Mouse (Mus musculus) NIH3T3 (cell line): ENCODE data around the gene Fam24b.
A peak's percentile ranks its signal among the peaks of the same experiment; 100 is the strongest.

Experiments used
- DNase-seq: peaks from one replicate; pipeline ENCODE4 v3.0.0-alpha.2; 2012; ENCODE audit warnings: low read depth

Gene Fam24b

DNA sequence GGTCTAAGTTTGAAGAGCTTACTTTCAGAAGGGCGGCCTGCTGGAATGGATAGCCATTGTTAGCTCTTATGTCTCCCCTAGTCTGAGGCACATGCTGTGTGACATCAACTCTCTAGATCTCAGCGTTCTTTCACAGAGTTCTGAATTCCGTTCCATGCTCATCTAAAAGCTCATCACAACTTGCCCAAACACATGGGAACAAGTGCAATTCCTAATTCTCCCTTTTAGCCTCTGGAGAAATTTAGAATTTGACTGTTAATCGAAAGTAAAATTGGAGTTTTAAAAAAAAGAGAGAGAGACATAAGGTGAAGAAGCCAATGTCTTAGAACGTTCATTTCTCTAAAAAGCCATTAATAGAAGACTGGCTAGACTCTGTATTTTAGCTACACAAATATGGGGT is at the start of gene Fam24b:
TSS of gene Fam24b (minus strand) at position 101 of the 400 bp plus-strand sequence.
- no peak for DNase-seq

DNA sequence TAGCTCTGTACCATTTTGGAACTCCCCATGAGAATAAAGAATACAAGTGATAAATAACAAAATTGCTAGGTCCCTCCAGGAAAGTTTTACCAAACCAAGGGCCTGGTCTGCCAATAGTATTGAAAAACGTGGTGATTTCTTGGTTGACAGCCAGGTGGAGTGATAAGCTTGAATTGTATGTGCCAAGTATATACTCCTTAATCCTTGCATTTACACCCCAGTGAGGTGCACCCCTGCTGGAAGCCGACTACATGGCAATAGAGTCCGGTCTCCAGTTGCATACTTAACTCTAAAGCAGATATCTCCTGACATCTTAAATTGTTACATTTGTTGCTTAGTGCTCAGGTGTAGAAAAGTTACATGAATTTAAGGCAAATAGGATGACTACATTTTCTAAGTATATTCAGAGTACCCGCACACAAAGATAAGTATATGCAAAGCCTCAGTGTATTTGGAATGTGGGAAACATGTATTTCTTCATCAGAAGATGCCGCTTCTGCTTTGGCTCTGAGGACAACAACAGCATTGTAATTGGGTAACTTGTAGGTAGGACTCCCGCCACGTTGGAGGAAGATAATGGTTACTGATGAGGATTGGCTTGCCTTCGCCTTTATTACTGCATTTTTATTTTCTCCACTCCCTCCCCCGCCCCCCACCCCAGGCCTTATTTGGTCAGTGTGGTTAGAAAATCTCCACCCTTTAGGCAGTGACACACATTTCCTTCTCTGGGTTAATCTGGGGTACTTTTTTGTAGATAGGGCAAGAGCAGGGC is 42.8 kb upstream of the Fam24b start:
- DNase-seq: peak; percentile 68

DNA sequence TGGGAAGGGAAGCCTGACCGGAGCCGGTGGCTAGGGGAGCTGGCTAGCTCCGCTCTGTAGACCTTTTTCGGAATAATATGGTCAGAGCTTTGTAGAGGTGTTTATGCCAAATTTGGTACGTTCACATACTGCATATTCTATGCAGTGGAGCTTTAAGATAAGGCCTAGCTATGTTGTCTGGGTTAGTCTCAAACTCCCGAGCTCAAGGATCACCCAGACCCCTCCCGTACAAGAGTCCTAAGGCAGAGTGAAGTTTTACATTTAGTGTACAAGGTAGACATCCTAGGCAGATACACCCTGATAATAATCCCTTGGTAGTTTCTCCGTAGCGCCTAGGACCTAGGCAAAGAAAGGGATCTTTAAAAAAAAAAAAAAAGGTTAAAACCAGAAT is 42.1 kb upstream of the Fam24b start:
- DNase-seq: no peak

DNA sequence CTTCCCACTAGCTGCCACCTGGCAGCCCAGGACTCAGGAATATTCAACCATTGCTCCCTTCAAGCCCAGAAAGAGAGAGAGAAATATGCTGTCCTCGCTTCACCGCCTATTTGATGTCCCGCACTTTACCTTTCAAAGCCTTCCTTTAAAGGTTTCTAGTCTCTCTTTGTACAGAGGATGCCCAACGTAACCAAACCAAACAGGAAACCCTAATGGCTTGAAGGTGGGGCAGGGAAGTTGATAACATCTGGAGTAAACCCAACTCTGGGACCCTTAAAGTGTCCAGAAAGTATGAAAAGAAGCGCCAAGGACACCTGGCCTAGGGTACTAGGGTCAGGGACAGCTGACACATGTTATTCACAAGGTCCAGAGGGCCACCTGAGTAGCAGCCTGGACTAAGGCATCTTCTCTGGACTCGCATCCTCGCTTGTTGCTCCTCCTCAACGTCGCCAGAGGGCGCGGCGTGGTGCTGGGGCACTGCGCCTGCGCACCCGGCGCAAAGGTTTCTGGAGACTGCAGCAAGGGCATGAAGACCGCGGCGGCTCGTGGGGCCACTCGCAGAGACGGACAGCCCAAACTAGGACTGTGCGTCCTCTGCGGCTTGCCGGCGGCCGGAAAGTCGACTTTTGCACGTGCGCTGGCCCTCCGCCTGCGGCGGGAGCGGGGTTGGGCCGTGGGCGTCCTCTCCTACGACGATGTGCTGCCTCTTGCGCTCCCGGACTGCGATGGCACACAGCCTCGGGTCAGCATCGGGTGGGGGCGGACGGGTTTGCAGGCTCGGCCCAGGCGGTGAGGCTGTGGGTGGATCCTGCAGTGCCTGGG is 41.5 kb upstream of the Fam24b start, which contains the start of gene Pstk:
TSS of gene Pstk (plus strand) at position 494 of the 822 bp plus-strand sequence.
- DNase-seq: peak; percentile 95

DNA sequence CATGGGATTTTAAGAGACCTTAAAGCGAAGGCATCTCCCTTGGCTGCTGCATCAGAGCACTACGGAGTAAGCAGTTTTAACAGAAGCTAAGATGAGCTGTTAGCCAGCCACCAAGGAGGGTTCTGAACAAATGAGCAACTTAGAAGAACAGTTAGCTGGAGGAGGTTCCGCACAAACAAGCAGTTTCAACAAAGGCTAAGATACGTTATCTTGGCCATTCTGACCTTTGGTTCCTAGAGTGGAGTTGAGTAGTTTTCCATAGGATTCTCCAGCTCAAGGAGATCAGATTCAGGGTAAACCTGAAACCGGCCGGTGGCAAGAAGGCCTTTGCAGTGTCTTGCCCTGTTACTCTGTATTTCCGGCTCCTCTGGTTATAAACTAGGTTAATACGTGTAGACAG is 34.8 kb upstream of the Fam24b start:
- DNase-seq: no peak

DNA sequence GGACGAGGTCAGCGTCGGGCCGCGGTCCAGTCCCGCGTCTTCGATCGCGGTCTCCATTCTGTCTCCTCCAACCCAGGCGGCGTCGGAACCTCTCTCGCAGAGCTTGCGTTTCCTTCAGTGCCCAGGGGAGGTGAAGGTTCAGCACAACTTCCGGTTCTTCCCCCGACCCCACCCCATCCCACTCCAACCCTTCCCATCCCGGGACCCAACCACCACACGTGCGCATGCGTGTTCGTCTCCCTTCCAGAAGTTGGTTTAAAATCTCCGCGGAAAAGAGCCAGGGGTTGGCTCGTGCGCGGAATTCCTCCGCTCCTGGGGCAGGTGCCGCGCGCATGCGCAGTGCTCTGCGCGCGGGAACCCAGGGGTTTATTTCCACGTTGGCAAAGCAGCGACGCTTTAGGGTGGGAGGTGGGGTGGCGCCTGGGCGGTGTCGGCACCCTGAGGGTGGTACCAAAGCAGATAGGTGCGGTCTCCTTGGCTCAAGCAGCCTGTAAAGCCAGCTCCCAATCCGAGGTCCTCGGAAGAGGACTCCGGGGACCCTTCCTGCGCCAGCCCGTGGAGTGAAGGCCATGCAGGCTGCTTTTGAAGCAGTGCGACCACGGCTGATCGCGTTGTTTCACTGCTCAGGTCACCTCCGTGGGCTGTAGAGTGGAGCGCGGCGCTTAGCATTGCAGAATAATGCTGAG is 33.4 kb upstream of the Fam24b start, which contains the start of gene 2310057M21Rik:
TSS of gene 2310057M21Rik (minus strand) at position 145 of the 686 bp plus-strand sequence.
- peak; percentile 98 for DNase-seq

DNA sequence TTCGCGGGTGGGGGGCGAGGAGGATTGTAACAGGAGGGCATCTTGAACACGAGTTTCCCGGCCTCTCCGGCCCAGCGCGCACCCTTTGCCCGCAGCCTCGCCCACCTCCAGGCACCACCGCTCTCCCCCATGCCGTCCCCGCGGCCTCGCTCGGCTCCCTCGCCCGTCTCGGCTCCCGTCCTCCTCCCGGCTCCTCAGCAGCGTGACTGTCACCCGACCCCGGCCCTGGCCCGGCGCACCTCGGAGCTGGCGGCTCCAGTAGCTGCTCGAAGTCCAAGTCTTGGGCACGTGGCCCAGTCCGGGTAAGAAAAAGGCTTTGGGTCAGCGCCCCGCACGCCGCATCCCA is 32.9 kb upstream of the Fam24b start:
- no peak for DNase-seq

DNA sequence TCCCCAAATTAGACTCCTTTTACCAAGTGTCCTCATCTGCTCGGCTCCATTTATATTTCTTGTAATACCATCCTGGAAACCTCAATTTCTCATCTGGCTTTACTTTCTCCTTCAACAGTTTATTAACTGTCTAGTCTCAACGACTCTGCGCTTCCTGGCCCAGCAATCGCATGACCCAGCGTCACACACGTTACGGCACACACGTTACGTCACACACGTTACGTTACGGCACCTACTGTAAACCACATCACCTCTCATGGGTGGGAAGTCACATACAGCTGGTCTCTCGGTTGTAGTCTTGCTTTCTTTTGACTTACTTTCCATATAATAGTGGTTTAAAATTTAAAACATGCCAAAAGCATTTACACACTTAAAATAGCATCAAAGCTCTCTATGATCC is 26.8 kb upstream of the Fam24b start:
- DNase-seq: no peak

DNA sequence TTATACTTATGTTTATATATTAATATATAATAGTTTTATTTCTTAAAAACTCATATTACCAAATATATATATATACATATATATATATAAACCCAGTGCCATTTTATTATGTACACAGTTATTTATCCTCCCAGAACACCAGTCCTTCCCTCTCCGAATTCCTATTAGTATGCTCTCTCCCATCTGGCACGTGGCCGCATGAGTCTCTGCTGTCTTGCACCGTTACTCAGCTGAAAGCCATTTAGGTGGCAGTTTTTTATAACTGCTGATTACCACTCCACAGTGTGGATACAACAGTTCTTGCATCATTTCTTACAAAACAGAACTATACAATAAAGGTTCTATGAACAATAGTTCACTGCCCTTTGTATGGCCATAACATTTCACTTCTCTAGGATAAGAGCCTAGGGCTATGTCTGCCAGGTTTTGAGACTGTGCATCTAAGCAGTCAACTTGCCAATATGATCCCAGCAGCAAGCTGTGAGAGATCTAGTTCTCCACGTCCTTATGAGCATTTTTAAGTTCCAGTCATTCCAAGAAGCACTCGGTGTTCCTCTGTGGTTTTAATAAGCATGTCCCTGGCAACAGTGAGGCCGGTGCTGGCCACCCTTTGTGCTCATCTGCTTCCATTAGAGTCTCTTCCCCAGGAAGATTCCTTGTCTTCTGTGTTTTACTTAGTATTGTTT is 16.7 kb upstream of the Fam24b start:
- DNase-seq: peak; percentile 36

DNA sequence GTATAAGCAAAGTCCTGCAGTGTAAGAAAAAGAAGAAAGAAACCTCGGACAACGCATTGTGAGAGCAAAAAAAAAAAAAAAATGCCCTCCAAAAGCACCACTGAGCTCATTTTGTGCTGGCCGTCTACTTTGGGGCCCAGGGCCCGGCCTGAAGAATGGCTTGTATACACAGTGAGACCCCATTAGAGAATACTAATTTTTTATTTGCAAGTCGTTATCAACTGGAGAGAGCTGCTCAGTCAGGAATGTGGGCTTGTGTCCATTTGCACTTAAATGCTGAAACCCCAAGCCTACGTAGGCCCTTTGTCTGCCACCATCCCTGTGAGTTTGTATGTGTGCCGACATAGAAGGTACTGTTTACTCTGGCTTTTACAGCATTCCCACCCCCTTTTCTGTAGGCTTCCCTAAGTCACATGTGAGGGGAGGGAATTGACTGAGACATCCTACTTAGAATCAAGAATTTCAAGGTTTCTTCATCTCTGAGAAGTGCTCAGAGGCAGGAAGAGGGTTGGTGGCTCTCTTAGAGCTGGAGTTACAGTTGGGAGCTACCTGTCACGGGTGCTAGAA is 8.3 kb upstream of the Fam24b start:
- no peak for DNase-seq

DNA sequence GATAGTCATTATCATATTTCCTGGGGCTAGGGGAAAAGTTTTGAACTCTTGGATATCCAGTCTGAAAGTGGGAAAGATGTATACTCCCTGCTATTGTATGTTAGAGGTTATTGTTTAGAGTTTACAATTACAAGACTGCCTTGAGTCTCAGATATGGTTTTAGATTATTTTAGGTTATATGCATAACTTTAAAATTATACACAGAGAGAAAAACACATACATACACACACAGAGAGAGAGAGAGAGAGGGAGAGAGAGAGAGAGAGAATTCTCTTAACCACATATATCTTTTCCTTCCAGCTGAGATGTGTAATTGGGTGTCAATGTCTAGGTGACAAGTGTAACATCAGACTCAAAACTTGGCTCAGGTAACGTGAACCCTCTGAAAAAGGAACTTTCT is 4.2 kb upstream of the Fam24b start, which contains the start of gene Fam24a:
TSS of gene Fam24a (plus strand) at position 301 of the 400 bp plus-strand sequence.
- no peak for DNase-seq

DNA sequence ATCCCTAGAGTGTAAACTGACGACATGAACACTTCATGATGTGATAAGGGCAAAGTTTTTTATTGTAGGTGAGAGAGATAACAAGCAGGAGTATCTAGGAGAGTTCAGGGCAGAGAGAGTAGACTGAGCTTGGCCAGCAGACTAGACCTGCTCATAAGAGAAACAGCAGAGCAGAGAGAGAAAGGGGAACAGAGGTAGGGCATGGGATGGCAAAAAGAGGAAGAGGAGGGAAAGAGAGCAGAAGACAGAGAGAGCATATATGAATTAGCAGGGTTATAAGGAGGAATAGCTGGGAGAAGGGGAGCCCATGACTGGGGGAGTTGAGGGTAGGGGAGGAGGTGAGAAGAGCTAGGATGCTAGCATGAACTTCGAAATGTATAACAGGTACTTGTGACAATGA is 2.4 kb upstream of the Fam24b start:
- no peak for DNase-seq

DNA sequence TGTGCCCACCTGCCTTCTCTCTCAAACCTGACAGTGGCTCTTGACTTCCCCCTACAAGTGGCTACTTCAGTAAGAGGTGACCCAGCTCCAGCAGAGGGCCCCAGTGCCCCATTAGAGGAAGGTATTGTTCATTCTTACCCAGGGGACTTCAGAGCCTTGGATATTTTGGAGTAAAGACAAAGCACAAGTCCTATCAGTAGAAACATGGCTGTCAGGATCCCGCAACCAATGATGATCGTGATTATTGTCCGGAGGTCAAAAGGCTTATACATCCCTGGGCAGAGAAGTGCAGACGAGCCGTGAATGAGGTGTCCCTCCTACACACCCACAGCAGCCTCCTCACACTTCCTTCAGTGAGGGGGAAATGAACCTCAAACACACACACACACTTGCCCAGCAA is 2.3 kb downstream of the Fam24b start:
- DNase-seq: peak; percentile 2

DNA sequence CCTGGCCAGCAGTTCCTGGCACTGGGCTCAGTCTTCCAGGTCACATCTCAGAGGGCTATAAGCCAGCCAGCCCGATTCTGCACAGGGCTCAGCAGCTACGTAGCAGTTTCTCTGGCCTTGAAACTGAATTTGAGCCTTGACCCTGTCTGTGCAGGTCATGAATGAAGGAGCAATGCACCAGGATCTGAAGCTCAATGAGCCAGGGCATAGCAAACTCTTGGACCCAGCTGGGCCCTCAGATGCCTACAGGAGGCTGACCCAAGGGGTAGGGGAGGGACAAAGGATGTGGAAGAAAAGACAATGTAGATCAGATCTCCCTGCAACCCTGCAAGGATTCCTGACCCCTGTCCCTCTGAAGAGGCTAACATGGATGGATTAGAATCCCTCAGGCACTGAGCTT is 7.1 kb downstream of the Fam24b start, which contains the start of gene Cuzd1:
TSS of gene Cuzd1 (minus strand) at position 101 of the 400 bp plus-strand sequence.
- no peak for DNase-seq

DNA sequence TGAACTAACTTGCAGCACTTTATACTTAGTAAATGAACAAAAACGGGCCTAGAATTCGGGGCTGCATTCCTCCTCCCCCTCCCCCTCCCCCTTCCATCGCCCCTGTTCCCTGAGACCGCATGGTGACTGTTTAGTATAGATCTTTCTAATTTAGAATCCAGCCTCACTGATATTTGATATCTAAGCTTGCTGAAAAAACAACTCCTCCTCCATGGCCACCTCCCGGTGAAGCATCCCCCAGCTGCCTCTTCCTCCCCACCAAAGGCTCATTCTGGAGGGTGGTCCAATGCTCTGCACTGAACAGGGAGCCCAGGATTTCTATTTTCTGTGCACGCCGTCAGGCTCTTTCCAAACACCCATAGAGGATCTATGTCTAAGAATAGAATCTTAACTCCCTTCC is 11.0 kb downstream of the Fam24b start:
- no peak for DNase-seq

DNA sequence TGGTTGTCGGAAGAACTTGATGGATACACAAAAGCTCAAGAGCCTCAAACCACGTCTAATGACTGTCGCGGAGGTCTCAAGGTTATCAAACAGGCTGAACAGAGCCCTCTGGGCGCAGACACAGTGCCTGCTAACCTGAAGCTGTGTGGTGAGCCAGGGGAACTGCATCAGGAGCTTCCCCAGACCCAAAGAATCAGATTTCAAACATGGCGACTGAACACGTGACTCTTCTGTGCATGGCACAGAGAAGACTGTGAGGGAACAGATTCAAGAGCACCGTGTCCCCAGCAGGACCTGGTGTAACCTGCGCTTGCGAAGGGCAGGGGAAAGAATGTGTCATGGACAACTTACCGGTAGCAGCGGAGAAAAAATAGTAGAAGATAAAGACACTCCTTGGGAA is 11.7 kb downstream of the Fam24b start:
- no peak for DNase-seq

DNA sequence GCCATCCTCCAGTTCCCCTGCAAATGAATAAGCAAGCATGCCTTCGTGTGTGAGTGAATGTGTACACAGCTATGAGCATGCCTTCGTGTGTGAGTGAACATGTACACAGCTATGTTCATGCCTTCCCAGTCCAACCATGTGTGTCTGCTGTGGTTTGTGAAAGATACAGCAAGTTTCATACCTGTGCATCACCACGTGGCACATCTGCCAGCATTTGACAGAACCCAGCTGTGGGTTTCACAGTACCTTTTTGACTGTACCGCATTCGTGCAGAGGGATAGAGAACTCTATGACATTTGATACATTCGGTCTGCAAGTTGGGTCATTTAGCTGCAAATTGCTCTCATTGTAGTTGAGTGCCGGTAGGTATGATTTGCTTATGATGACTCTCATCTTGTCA is 14.8 kb downstream of the Fam24b start:
- no peak for DNase-seq

DNA sequence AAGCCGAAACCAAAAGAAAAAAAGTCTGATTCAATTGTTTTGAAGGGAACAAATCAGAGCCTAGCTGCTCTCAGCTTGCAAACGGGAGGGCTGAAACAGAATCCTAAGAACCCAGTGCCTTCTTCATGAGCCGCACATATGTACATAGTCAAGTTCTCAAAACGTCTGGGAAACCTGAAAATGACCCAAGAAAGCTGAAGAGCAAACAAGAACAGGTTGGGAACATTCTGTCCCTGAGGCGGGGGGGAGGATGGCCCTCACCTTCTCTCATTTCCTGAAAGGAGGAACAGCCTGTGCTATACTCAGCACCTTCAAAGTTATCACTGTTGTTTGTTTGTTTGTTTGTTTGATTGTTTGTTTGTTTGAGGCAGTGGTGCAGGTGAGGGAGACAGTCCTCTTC is 22.6 kb downstream of the Fam24b start:
- no peak for DNase-seq

DNA sequence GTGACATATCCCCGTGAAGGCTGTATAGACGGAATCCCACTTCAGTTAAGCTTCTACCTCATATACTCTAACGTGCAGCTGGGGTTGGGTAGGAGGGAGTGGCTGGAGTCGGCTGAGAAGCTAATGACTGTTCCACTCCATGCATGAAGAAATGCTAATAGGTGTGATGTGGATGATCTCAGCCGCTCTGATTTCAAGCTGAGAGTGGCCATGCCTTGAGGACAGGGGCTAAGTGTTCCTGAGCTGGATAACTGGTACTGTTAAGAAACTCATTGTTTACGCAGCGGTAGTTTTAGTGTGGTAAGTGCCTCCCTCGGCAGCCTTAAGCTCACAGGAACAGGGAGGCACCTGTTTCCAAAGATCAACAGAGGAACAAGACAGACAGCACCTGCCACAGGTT is 26.0 kb downstream of the Fam24b start:
- no peak for DNase-seq

DNA sequence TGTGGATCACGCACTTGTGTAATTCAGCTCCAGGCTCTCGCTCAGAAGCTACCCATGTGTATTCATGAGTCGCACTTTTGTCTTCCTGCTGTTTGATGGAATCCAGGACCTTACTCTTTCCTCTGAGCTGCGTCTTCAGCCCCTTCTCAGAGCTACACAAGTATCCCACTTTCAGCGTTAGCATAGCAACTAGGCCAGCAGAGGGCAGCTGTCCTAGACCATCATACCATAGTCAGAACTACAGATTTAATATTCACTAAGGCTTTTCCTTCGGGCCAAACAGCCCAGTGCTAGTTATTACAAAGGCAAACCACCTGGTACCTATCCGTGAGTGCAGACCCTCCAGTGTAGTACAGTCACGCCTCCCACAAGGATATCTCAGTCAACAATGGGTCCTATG is 32.2 kb downstream of the Fam24b start:
- peak; percentile 20 for DNase-seq
